Mouse (Mus musculus) limb, embryonic 14.5 days (tissue): ENCODE data around the gene Vsig10l. TPM values are rescaled to one million over a fixed set of nuclear protein-coding genes. Genes with fewer than 3 reads are reported as not detected.
A peak's percentile ranks its signal among the peaks of the same experiment; 100 is the strongest.

ENCODE experiments used
- ATAC-seq: fragments of 200-750 bp; cut with Nextera tagmentation; 2 replicates; pipeline ENCODE4 v1.8.0; 2017; ENCODE audit warnings: low read depth, moderate number of reproducible peaks, moderate TSS enrichment; ENCODE audit not compliant: low FRiP score
- DNase-seq: peaks from one replicate; pipeline ENCODE4 v3.0.0-alpha.2; 2015; ENCODE audit warnings: low spot score
- H3K27ac ChIP-seq: fragments of 300-500 bp; sonication (generic); replicated peaks from 2 replicates; pipeline ENCODE4 v1.5.1; 2014; ENCODE audit warnings: low read depth, mild to moderate bottlenecking, low read length, moderate library complexity, mixed read lengths
- H3K27me3 ChIP-seq: fragments of 300-500 bp; sonication (generic); 2 replicates; pipeline ENCODE4 v1.6.1; 2014; ENCODE audit warnings: low read length, mixed read lengths; ENCODE audit not compliant: control insufficient read depth, insufficient read depth
- H3K36me3 ChIP-seq: fragments of 300-500 bp; sonication (generic); 2 replicates; pipeline ENCODE4 v1.6.1; 2014; ENCODE audit warnings: mild to moderate bottlenecking, low read length, moderate library complexity, mixed read lengths; ENCODE audit not compliant: control insufficient read depth, insufficient read depth
- H3K4me1 ChIP-seq: fragments of 300-500 bp; sonication (generic); 2 replicates; pipeline ENCODE4 v1.6.1; 2014; ENCODE audit warnings: antibody characterized with exemption, low read length, mixed read lengths; ENCODE audit not compliant: control insufficient read depth, insufficient read depth
- H3K4me2 ChIP-seq: fragments of 300-500 bp; sonication (generic); replicated peaks from 2 replicates; pipeline ENCODE4 v1.6.1; 2014; ENCODE audit warnings: low read depth, mild to moderate bottlenecking, low read length, moderate library complexity; ENCODE audit not compliant: severe bottlenecking
- H3K4me3 ChIP-seq: fragments of 300-500 bp; sonication (generic); replicated peaks from 2 replicates; pipeline ENCODE4 v1.5.1; 2014; ENCODE audit warnings: low read length
- H3K9ac ChIP-seq: fragments of 300-500 bp; sonication (generic); 2 replicates; pipeline ENCODE4 v1.6.1; 2014; ENCODE audit warnings: mild to moderate bottlenecking, low read depth, low read length, moderate library complexity; ENCODE audit not compliant: severe bottlenecking
- H3K9me3 ChIP-seq: fragments of 300-500 bp; sonication (generic); 2 replicates; pipeline ENCODE4 v1.6.1; 2016; ENCODE audit warnings: low read length; ENCODE audit not compliant: control insufficient read depth
- POLR2A ChIP-seq: fragments of 200-500 bp; IDR thresholded peaks from 2 replicates; pipeline ENCODE4 v1.8.0; 2012; ENCODE audit warnings: inconsistent platforms, mild to moderate bottlenecking, moderate library complexity, borderline replicate concordance; ENCODE audit not compliant: insufficient read depth, insufficient read length; ENCODE audit errors: extremely low read depth
- WGBS: fragments of 180-500 bp; shearing (Covaris S2); extraction: QIAGEN DNeasy Blood & Tissue Kit; methylation state at CpG from one replicate; pipeline ENCODE4 v1.1.7; 2014; 5-methylcytosine and 5-hydroxymethylcytosine counted together
- polyA plus RNA-seq, 2 experiments: library from polyadenylated mRNA; depleted of rRNA in 1 of 2; stranded (reverse) in 1 of 2; unstranded in 1 of 2; fragments of >200 nt; fragmentation: Nextera tagmentation in 1 of 2; extraction: Ambion mirVana in 1 of 2; gene quantifications; 2 replicates each; pipeline versions ENCODE4 v1.2.1 to v1.2.3; 2012 to 2014

Gene Vsig10l
- polyA plus RNA-seq (2012; rRNA removed) (6.6 and 8.4 TPM in 2 replicates), polyA plus RNA-seq (2014; fragmentation: Nextera tagmentation; extraction: Ambion mirVana) (4.0 and 5.0 TPM in 2 replicates)

GRCm38 (mm10) chr7:43462851-43463250, at the start of gene Vsig10l:
Vsig10l (plus strand) TSS chr7:43463151.
- Histone ChIP-seq H3K9me3 (no peaks in the 10 kb centered on the region), H3K4me1 (0 out of 2 replicates have a peak, but pooled peaks cover 2% of the 10 kb centered on the region)

GRCm38 (mm10) chr7:43417298-43417697, 45.7 kb upstream of the Vsig10l start:
- Histone ChIP-seq H3K27ac (no peak overlapping the region), H3K4me3 (no peak overlapping the region), H3K27me3 (no peaks in the 10 kb centered on the region), H3K9me3 (no peaks in the 10 kb centered on the region), H3K36me3 (no peaks in the 10 kb centered on the region), H3K4me1 (no peaks in the 10 kb centered on the region), H3K4me2 (no peak overlapping the region), H3K9ac (no peak overlapping the region)
- no peak for ATAC-seq
- WGBS, result 92% methylated on average over 10 of the region's 10 CpGs
- DNase-seq, result no peak
- no peak for TF ChIP-seq POLR2A

More at GRCm38 (mm10) chr7:43462851-43463250, at the start of gene Vsig10l:
- Histone ChIP-seq H3K36me3 (0 out of 2 replicates have a peak, but pooled peaks cover 2% of the 10 kb centered on the region), H3K4me3 (no peak within 1 kb of the TSS), H3K9ac (no peak within 1 kb of the TSS), H3K27ac (no peak within 1 kb of the TSS), H3K4me2 (no peak within 1 kb of the TSS), H3K27me3 (peaks cover 12% of the 10 kb centered on the region)
- DNase-seq (no peak), ATAC-seq (no peak)
- WGBS, result 60% methylated on average over 4 of the region's 4 CpGs
- TF ChIP-seq POLR2A, result no peak

DNA sequence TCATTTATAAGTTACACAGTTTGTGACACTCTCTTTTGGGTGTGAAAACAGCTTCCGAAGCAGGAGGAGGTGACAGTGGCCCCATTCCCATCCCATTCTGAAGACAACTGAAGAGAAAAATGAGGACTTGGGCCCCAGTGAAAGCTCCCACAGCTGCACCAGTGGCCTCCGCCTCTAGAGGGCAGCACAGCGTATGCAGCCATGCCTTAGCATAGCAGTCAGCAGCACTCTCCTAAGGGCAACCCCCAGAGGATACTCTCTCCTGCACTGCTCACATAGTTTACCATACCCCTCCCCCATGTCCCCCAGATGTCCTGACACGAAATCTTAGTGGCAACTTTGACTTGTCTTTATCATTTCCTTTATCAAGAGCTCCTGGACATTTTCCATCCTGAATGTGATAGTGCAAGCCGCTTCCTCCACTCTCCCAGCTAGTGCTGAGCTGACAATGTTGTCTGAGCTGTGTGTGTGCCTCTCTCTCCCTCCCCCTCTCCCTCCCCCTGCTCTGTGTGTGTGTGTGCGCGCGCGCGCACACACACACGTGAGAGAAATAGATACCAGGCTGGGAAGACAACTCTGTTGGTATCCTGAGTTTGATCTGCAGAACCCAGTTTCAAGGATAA, 39.8 kb upstream of the Vsig10l start:
- DNase-seq (peak; percentile 86), ATAC-seq (peak; percentile 79)
- H3K9me3 ChIP-seq, result no peaks in the 10 kb centered on the region
- no peaks in the 10 kb centered on the region for H3K4me1 ChIP-seq
- H3K4me3 ChIP-seq, result no peak overlapping the region
- H3K27ac ChIP-seq, result no peak overlapping the region
- H3K27me3 ChIP-seq, result no peaks in the 10 kb centered on the region
- H3K9ac ChIP-seq, result peak overlapping the region; percentile 28; the same call in 1 of the 2 replicates
- TF ChIP-seq POLR2A, result no peak
- WGBS, result 18% methylated on average over 11 of the region's 11 CpGs
- H3K36me3 ChIP-seq, result no peaks in the 10 kb centered on the region
- peak overlapping the region; percentile 21; the same call in 1 of the 2 replicates for H3K4me2 ChIP-seq

GRCm38 (mm10) chr7:43423991-43424625, 38.8 kb upstream of the Vsig10l start:
- no peak overlapping the region for H3K4me2 ChIP-seq
- ATAC-seq (no peak), DNase-seq (no peak)
- H3K9me3 ChIP-seq, result no peaks in the 10 kb centered on the region
- no peaks in the 10 kb centered on the region for H3K27me3 ChIP-seq
- H3K4me3 ChIP-seq, result no peak overlapping the region
- 55% methylated on average over 3 of the region's 3 CpGs for WGBS
- no peak overlapping the region for H3K9ac ChIP-seq
- no peaks in the 10 kb centered on the region for H3K4me1 ChIP-seq
- TF ChIP-seq POLR2A, result no peak
- H3K27ac ChIP-seq, result no peak overlapping the region
- H3K36me3 ChIP-seq, result no peaks in the 10 kb centered on the region

- H3K4me1 ChIP-seq, result no peaks in the 10 kb centered on the region
- WGBS, result 88% methylated on average over 8 of the region's 8 CpGs
- no peak for ATAC-seq
- H3K9me3 ChIP-seq, result no peaks in the 10 kb centered on the region
- TF ChIP-seq POLR2A, result no peak
- no peak within 1 kb of the TSS for H3K9ac ChIP-seq
- H3K27ac ChIP-seq, result no peak within 1 kb of the TSS
- H3K4me3 ChIP-seq, result no peak within 1 kb of the TSS
- DNase-seq, result no peak
- no peaks in the 10 kb centered on the region for H3K27me3 ChIP-seq
- H3K36me3 ChIP-seq, result no peaks in the 10 kb centered on the region
- no peak within 1 kb of the TSS for H3K4me2 ChIP-seq
Observed at GRCm38 (mm10) chr7:43427406-43427805, 35.5 kb upstream of the Vsig10l start, which contains the start of gene Lim2. Lim2 (plus strand) TSS chr7:43427670.
